Mouse (Mus musculus) adrenal gland, adult 2 months (tissue): ENCODE data around the gene Gmds. TPM values are rescaled to one million over a fixed set of nuclear protein-coding genes. Genes with fewer than 3 reads are reported as not detected.

Experiments used
- DNase-seq: peaks from one replicate; pipeline ENCODE4 v3.0.0; 2021
- polyA plus RNA-seq: library from polyadenylated mRNA; depleted of rRNA; stranded (reverse); fragments of >200 nt; gene quantifications from 2 replicates; pipeline ENCODE4 v1.2.3, GENCODE M21; 2012
- total RNA-seq, 2 experiments: library from RNA; stranded (reverse); gene quantifications; 2 replicates each; pipeline ENCODE4 v1.2.3; 2021

Gene Gmds
- total and polyA plus RNA-seq, 3 experiments: 5.7 to 8.6 (median 6.9) TPM

GRCm38 (mm10) chr13:31877061-31877460, 461.5 kb downstream of the Gmds start:
- DNase-seq: peak; percentile 12

- no peak for DNase-seq
Observed at GRCm38 (mm10) chr13:31874427-31874826, 464.1 kb downstream of the Gmds start.

GRCm38 (mm10) chr13:31873269-31873668, 465.3 kb downstream of the Gmds start:
- no peak for DNase-seq

GRCm38 (mm10) chr13:31864786-31865185, 473.8 kb downstream of the Gmds start:
- no peak for DNase-seq

- DNase-seq: no peak
Observed at GRCm38 (mm10) chr13:31863461-31863860, 475.1 kb downstream of the Gmds start.

- no peak for DNase-seq
Observed at GRCm38 (mm10) chr13:31860200-31860599, 478.3 kb downstream of the Gmds start.

GRCm38 (mm10) chr13:31854000-31854399, 484.5 kb downstream of the Gmds start:
- no peak for DNase-seq

- DNase-seq: no peak
Observed at GRCm38 (mm10) chr13:31853564-31853963, 485.0 kb downstream of the Gmds start.

GRCm38 (mm10) chr13:31849258-31849971, 489.1 kb downstream of the Gmds start:
- DNase-seq: no peak

- no peak for DNase-seq
Observed at GRCm38 (mm10) chr13:31835802-31836201, 502.7 kb downstream of the Gmds start.

GRCm38 (mm10) chr13:31830332-31830731, 508.2 kb downstream of the Gmds start:
- peak; percentile 41 for DNase-seq

GRCm38 (mm10) chr13:31828446-31828845, 510.1 kb downstream of the Gmds start:
- no peak for DNase-seq

- no peak for DNase-seq
Observed at GRCm38 (mm10) chr13:31827820-31828332, 510.7 kb downstream of the Gmds start.

- no peak for DNase-seq
Observed at GRCm38 (mm10) chr13:31827160-31827559, 511.4 kb downstream of the Gmds start.

GRCm38 (mm10) chr13:31825180-31825579, 513.4 kb downstream of the Gmds start:
- DNase-seq: no peak

- no peak for DNase-seq
Observed at GRCm38 (mm10) chr13:31823316-31823715, 515.2 kb downstream of the Gmds start.

- no peak for DNase-seq
Observed at GRCm38 (mm10) chr13:31821050-31821449, 517.5 kb downstream of the Gmds start.

GRCm38 (mm10) chr13:31820587-31821017, 517.9 kb downstream of the Gmds start:
- DNase-seq: peak; percentile 83

- DNase-seq: peak; percentile 30
Observed at GRCm38 (mm10) chr13:31819664-31820405, 518.7 kb downstream of the Gmds start.

GRCm38 (mm10) chr13:31818337-31818736, 520.2 kb downstream of the Gmds start:
- no peak for DNase-seq

GRCm38 (mm10) chr13:31815383-31816003, 523.0 kb downstream of the Gmds start:
- DNase-seq: no peak

GRCm38 (mm10) chr13:31812701-31813100, 525.8 kb downstream of the Gmds start:
- DNase-seq: peak; percentile 6

GRCm38 (mm10) chr13:31811542-31812021, 527.0 kb downstream of the Gmds start:
- peak; percentile 72 for DNase-seq
